Mouse (Mus musculus) lung, postnatal 0 days (tissue): ENCODE results near the gene Gm49673. TPM values are rescaled to one million over a fixed set of nuclear protein-coding genes. Genes with fewer than 3 reads are reported as not detected.
"Not testable (repeated sequence)": the region's sequence is repeated elsewhere in the genome, so short reads cannot be mapped to it uniquely, and the experiment has no call there.

Experiments
- ATAC-seq: fragments of 200-750 bp; cut with Nextera tagmentation; 2 replicates; pipeline ENCODE4 v1.8.0; 2017; ENCODE audit warnings: moderate library complexity
- DNase-seq: peaks from one replicate; pipeline ENCODE4 v3.0.0-alpha.2; 2016; ENCODE audit warnings: low spot score
- H3K27ac ChIP-seq: fragments of 300-500 bp; sonication (generic); 2 replicates; pipeline ENCODE4 v1.5.1; 2014; ENCODE audit warnings: antibody characterized with exemption, mild to moderate bottlenecking, low read length, mixed read lengths
- H3K27me3 ChIP-seq: fragments of 300-500 bp; sonication (generic); replicated peaks from 2 replicates; pipeline ENCODE4 v1.6.1; 2014; ENCODE audit warnings: low read length, mixed read lengths; ENCODE audit not compliant: insufficient read depth
- H3K36me3 ChIP-seq: fragments of 300-500 bp; sonication (generic); 2 replicates; pipeline ENCODE4 v1.6.1; 2014; ENCODE audit warnings: low read length, mixed read lengths; ENCODE audit not compliant: insufficient read depth
- H3K4me1 ChIP-seq: fragments of 300-500 bp; sonication (generic); 2 replicates; pipeline ENCODE4 v1.6.1; 2014; ENCODE audit warnings: antibody characterized with exemption, low read depth, low read length, mixed read lengths; ENCODE audit not compliant: insufficient read depth
- H3K4me2 ChIP-seq: fragments of 300-500 bp; sonication (generic); replicated peaks from 2 replicates; pipeline ENCODE4 v1.6.1; 2014; ENCODE audit warnings: low read depth, mild to moderate bottlenecking, low read length, moderate library complexity, mixed read lengths
- H3K4me3 ChIP-seq: fragments of 300-500 bp; sonication (generic); 2 replicates; pipeline ENCODE4 v1.5.1; 2014; ENCODE audit warnings: low read depth, low read length
- H3K9ac ChIP-seq: fragments of 300-500 bp; sonication (generic); replicated peaks from 2 replicates; pipeline ENCODE4 v1.6.1; 2014; ENCODE audit warnings: low read depth, mild to moderate bottlenecking
- H3K9me3 ChIP-seq: fragments of 300-500 bp; sonication (generic); 2 replicates; pipeline ENCODE4 v1.6.1; 2016; ENCODE audit warnings: low read length, mixed read lengths
- WGBS: fragments of 180-500 bp; shearing (Covaris S2); extraction: QIAGEN DNeasy Blood & Tissue Kit; methylation state at CpG from one replicate; pipeline ENCODE4 v1.1.7; 2014; 5-methylcytosine and 5-hydroxymethylcytosine counted together
- polyA plus RNA-seq: library from polyadenylated mRNA; unstranded; fragments of >200 nt; fragmentation: Nextera tagmentation; extraction: Ambion mirVana; gene quantifications from 2 replicates; pipeline ENCODE4 v1.2.1, GENCODE M21; 2015

Gm49673 gene
- polyA plus RNA-seq, 1 experiment from 2014 or later = 0.13 TPM

- not testable (repeated sequence) for H3K4me2 ChIP-seq, H3K9ac ChIP-seq, H3K4me1 ChIP-seq, H3K36me3 ChIP-seq, DNase-seq, H3K27ac ChIP-seq, H3K9me3 ChIP-seq, H3K4me3 ChIP-seq, H3K27me3 ChIP-seq, ATAC-seq
- 52% methylated on average over 3 of the region's 5 CpGs for WGBS
Measured at GRCm38 (mm10) chr17:8096199-8096598, 51.4 kb downstream of the Gm49673 start.

GRCm38 (mm10) chr17:8095653-8096052 lies 51.9 kb downstream of the Gm49673 start:
- not testable (repeated sequence) for H3K9me3 ChIP-seq, H3K9ac ChIP-seq, H3K27me3 ChIP-seq, H3K27ac ChIP-seq, H3K4me2 ChIP-seq, H3K4me3 ChIP-seq, H3K4me1 ChIP-seq, DNase-seq, H3K36me3 ChIP-seq
- WGBS = 55% methylated on average over 2 of the region's 5 CpGs
- ATAC-seq = peak; percentile 11

GRCm38 (mm10) chr17:8092537-8093526 lies 54.8 kb downstream of the Gm49673 start:
- not testable (repeated sequence) for H3K27me3 ChIP-seq, H3K9ac ChIP-seq, DNase-seq, H3K36me3 ChIP-seq, H3K4me2 ChIP-seq, ATAC-seq, H3K9me3 ChIP-seq, H3K27ac ChIP-seq, H3K4me3 ChIP-seq, H3K4me1 ChIP-seq
- WGBS = 58% methylated on average over 3 of the region's 18 CpGs

- not testable (repeated sequence) for H3K9me3 ChIP-seq, H3K36me3 ChIP-seq, DNase-seq, H3K27me3 ChIP-seq, ATAC-seq, H3K27ac ChIP-seq, H3K4me2 ChIP-seq, H3K4me1 ChIP-seq, H3K9ac ChIP-seq, H3K4me3 ChIP-seq
- WGBS = 86% methylated on average over 13 of the region's 14 CpGs
Measured at GRCm38 (mm10) chr17:8091320-8091719, 56.3 kb downstream of the Gm49673 start.

GRCm38 (mm10) chr17:8069847-8070246 lies 77.7 kb downstream of the Gm49673 start:
- not testable (repeated sequence) for H3K27ac ChIP-seq, DNase-seq, H3K4me3 ChIP-seq, H3K4me2 ChIP-seq, H3K27me3 ChIP-seq, H3K9me3 ChIP-seq, H3K4me1 ChIP-seq, ATAC-seq, H3K36me3 ChIP-seq, H3K9ac ChIP-seq
- 67% methylated on average over 1 of the region's 2 CpGs for WGBS

- H3K36me3 ChIP-seq, H3K9ac ChIP-seq, H3K4me1 ChIP-seq, ATAC-seq, H3K4me3 ChIP-seq, DNase-seq, H3K4me2 ChIP-seq, H3K9me3 ChIP-seq, H3K27me3 ChIP-seq, H3K27ac ChIP-seq: not testable (repeated sequence)
- 35% methylated on average over 2 of the region's 3 CpGs for WGBS
Measured at GRCm38 (mm10) chr17:8056637-8057138, 90.9 kb downstream of the Gm49673 start.

- H3K4me1 ChIP-seq, H3K4me2 ChIP-seq, H3K9me3 ChIP-seq, H3K27ac ChIP-seq, H3K4me3 ChIP-seq, H3K36me3 ChIP-seq, H3K27me3 ChIP-seq, H3K9ac ChIP-seq: not testable (repeated sequence)
- DNase-seq = peak; percentile 5
- peak; percentile 54 for ATAC-seq
- 87% methylated on average over 4 of the region's 6 CpGs for WGBS
Measured at GRCm38 (mm10) chr17:8055919-8056589, 91.5 kb downstream of the Gm49673 start.
